Mouse (Mus musculus): ENCODE results near the gene B4galt2. TPM values are rescaled to one million over a fixed set of nuclear protein-coding genes. Genes with fewer than 3 reads are reported as not detected.

B4galt2 gene
- polyA plus RNA-seq, 1 experiment from 2014 or later: 31.5 TPM

DNA sequence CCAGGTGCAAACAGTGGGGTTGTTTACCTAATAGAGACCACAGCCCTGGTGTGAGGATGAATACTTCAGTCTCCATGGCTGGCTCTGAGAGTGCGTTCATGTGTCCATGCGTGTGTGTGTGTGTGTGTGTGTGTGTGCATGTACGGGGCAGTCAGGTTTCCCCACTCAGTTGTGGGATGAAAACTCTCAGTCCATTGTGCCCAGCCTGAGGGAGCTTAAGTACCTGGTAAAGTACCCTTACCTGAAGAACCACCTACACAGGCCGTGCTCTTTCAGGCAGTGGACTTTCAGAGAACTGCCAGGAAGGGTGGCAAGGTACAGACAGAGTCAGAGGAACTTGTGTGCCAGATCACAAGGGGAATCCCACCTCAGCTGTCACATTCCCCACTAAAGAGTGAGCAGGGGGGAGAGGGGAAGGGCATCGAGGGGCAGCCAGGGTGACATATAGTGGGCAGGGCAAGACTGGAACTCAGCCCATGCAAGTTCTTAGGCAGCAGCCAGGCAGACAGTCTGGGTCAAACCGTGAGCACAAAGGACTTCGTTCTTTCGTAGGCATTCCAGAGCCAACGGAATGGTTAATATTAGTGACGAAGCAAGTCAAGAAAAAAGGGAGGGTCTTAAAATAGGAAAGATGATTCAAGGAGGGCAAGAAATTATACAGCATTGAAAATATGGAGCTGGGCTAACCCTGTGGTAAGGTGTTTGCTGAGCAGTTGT is 31.0 kb downstream of the B4galt2 start:
- H3K9ac ChIP-seq (ENCODE audit: low read depth, low read length): no peak overlapping the region
- H3K4me3 ChIP-seq (ENCODE audit: low read length): no peak overlapping the region
- H3K4me1 ChIP-seq (ENCODE audit: control insufficient read depth, insufficient read depth, low read length): no peaks in the 10 kb centered on the region
- H3K9me3 ChIP-seq (ENCODE audit: control insufficient read depth, low read length): no peaks in the 10 kb centered on the region
- ATAC-seq (ENCODE audit: low FRiP score, low TSS enrichment): no peak
- H3K36me3 ChIP-seq (ENCODE audit: control insufficient read depth, insufficient read depth, low read length): peaks cover 6% of the 10 kb centered on the region; the same call in 1 of the 2 replicates
- 89% methylated on average over 10 of the region's 10 CpGs for WGBS
- H3K4me2 ChIP-seq (replicated peaks; ENCODE audit: low read depth, low read length): no peak overlapping the region
- H3K27ac ChIP-seq (ENCODE audit: low read depth, low read length): no peak overlapping the region
- no peaks in the 10 kb centered on the region for H3K27me3 ChIP-seq (ENCODE audit: control insufficient read depth, insufficient read depth, low read length)

DNA sequence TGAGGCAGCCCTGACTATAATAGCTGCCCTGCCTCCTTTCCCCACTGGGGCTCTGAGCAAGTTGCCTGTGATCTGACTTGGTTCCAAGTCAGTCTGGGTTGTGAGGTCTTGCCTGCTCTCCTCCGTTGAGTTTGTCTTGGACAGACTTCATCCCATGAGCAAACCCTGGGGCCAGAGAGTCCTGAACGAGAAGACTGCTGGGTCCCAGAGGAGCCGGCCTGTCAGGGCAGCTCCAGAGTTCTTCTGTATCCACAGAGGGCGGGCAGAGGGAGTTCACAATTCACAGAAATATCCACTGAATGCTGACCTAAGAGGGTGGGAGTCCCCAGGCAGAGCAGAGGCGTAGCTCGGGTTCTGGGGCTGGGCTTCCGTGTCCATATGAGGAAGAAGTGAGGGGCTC is 32.4 kb downstream of the B4galt2 start:
- no peaks in the 10 kb centered on the region for H3K27me3 ChIP-seq (ENCODE audit: control insufficient read depth, insufficient read depth, low read length)
- no peaks in the 10 kb centered on the region for H3K36me3 ChIP-seq (ENCODE audit: control insufficient read depth, insufficient read depth, low read length)
- no peak for ATAC-seq (ENCODE audit: low FRiP score, low TSS enrichment)
- no peak overlapping the region for H3K9ac ChIP-seq (ENCODE audit: low read depth, low read length)
- no peak overlapping the region for H3K27ac ChIP-seq (ENCODE audit: low read depth, low read length)
- no peak overlapping the region for H3K4me3 ChIP-seq (ENCODE audit: low read length)
- no peaks in the 10 kb centered on the region for H3K4me1 ChIP-seq (ENCODE audit: control insufficient read depth, insufficient read depth, low read length)
- H3K9me3 ChIP-seq (ENCODE audit: control insufficient read depth, low read length): no peaks in the 10 kb centered on the region
- 67% methylated on average over 7 of the region's 7 CpGs for WGBS
- H3K4me2 ChIP-seq (replicated peaks; ENCODE audit: low read depth, low read length): no peak overlapping the region

GRCm38 (mm10) chr4:117850176-117850575 is 33.1 kb downstream of the B4galt2 start:
- Histone ChIP-seq H3K27me3 (ENCODE audit: control insufficient read depth, insufficient read depth, low read length) (no peaks in the 10 kb centered on the region), H3K36me3 (ENCODE audit: control insufficient read depth, insufficient read depth, low read length) (no peaks in the 10 kb centered on the region), H3K4me3 (ENCODE audit: low read length) (no peak overlapping the region), H3K4me2 (replicated peaks; ENCODE audit: low read depth, low read length) (no peak overlapping the region), H3K4me1 (ENCODE audit: control insufficient read depth, insufficient read depth, low read length) (no peaks in the 10 kb centered on the region), H3K27ac (ENCODE audit: low read depth, low read length) (no peak overlapping the region), H3K9ac (ENCODE audit: low read depth, low read length) (no peak overlapping the region), H3K9me3 (ENCODE audit: control insufficient read depth, low read length) (no peaks in the 10 kb centered on the region)
- no peak for ATAC-seq (ENCODE audit: low FRiP score, low TSS enrichment)
- WGBS: 83% methylated on average over 7 of the region's 7 CpGs

- WGBS: 72% methylated on average over 5 of the region's 5 CpGs
- no peak overlapping the region for H3K4me2 ChIP-seq (replicated peaks; ENCODE audit: low read depth, low read length)
- H3K4me3 ChIP-seq (ENCODE audit: low read length): no peak overlapping the region
- no peaks in the 10 kb centered on the region for H3K36me3 ChIP-seq (ENCODE audit: control insufficient read depth, insufficient read depth, low read length)
- ATAC-seq (ENCODE audit: low FRiP score, low TSS enrichment): no peak
- no peaks in the 10 kb centered on the region for H3K4me1 ChIP-seq (ENCODE audit: control insufficient read depth, insufficient read depth, low read length)
- no peaks in the 10 kb centered on the region for H3K27me3 ChIP-seq (ENCODE audit: control insufficient read depth, insufficient read depth, low read length)
- H3K27ac ChIP-seq (ENCODE audit: low read depth, low read length): no peak overlapping the region
- no peak overlapping the region for H3K9ac ChIP-seq (ENCODE audit: low read depth, low read length)
- H3K9me3 ChIP-seq (ENCODE audit: control insufficient read depth, low read length): no peaks in the 10 kb centered on the region
These were observed 33.8 kb downstream of the B4galt2 start for GRCm38 (mm10) chr4:117849506-117849905.

DNA sequence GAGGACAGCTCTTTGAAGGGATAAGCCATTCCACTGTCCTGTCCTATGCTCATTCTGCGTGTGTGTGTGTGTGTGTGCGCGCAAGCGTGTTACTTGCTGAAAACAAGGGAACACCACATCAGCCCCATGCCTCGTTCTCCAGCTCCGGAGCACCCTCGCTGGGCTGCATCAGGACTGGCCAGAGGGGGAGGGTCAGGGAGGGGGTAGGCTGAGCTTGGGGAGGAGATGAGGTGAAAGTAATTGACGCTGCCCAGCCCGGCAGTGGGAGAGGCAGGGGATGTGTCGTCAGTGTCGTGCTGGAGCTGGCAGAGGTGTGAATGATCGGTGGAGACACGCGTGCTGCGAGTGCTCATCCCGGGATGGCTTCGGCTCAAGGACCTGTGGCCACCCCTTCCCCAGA is 34.2 kb downstream of the B4galt2 start:
- H3K4me2 ChIP-seq (replicated peaks; ENCODE audit: low read depth, low read length): no peak overlapping the region
- H3K27ac ChIP-seq (ENCODE audit: low read depth, low read length): no peak overlapping the region
- ATAC-seq (ENCODE audit: low FRiP score, low TSS enrichment): no peak
- H3K4me3 ChIP-seq (ENCODE audit: low read length): no peak overlapping the region
- WGBS: 48% methylated on average over 17 of the region's 17 CpGs
- H3K4me1 ChIP-seq (ENCODE audit: control insufficient read depth, insufficient read depth, low read length): no peaks in the 10 kb centered on the region
- no peaks in the 10 kb centered on the region for H3K36me3 ChIP-seq (ENCODE audit: control insufficient read depth, insufficient read depth, low read length)
- H3K9ac ChIP-seq (ENCODE audit: low read depth, low read length): no peak overlapping the region
- no peaks in the 10 kb centered on the region for H3K9me3 ChIP-seq (ENCODE audit: control insufficient read depth, low read length)
- no peaks in the 10 kb centered on the region for H3K27me3 ChIP-seq (ENCODE audit: control insufficient read depth, insufficient read depth, low read length)

GRCm38 (mm10) chr4:117847011-117847410 is 36.3 kb downstream of the B4galt2 start:
- no peak for ATAC-seq (ENCODE audit: low FRiP score, low TSS enrichment)
- Histone ChIP-seq H3K4me3 (ENCODE audit: low read length) (no peak overlapping the region), H3K4me1 (ENCODE audit: control insufficient read depth, insufficient read depth, low read length) (no peaks in the 10 kb centered on the region), H3K4me2 (replicated peaks; ENCODE audit: low read depth, low read length) (no peak overlapping the region), H3K27me3 (ENCODE audit: control insufficient read depth, insufficient read depth, low read length) (no peaks in the 10 kb centered on the region), H3K36me3 (ENCODE audit: control insufficient read depth, insufficient read depth, low read length) (peaks cover 2% of the 10 kb centered on the region; the same call in 1 of the 2 replicates), H3K9me3 (ENCODE audit: control insufficient read depth, low read length) (no peaks in the 10 kb centered on the region), H3K27ac (ENCODE audit: low read depth, low read length) (no peak overlapping the region), H3K9ac (ENCODE audit: low read depth, low read length) (no peak overlapping the region)
- WGBS: 44% methylated on average over 2 of the region's 2 CpGs

DNA sequence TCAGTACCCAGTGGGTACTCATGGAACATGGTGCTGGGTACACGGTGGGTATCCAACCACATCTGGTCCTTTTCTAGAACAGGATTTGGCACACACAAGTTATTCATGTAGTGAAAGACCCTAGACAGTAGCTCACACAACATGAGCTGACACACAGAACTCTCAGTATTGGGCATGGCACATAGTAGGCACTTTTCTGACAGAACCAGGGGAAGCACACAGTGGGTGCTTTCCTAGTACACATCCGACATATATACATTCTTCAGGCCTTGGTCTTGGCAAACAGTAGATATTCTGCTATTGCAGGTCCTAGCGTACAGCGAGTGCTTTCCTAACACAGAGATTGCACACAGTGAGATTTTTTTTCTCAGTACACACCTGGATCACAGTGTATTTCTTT is 37.0 kb downstream of the B4galt2 start:
- peaks cover 2% of the 10 kb centered on the region; the same call in 1 of the 2 replicates for H3K36me3 ChIP-seq (ENCODE audit: control insufficient read depth, insufficient read depth, low read length)
- no peaks in the 10 kb centered on the region for H3K4me1 ChIP-seq (ENCODE audit: control insufficient read depth, insufficient read depth, low read length)
- 94% methylated on average over 4 of the region's 4 CpGs for WGBS
- H3K27ac ChIP-seq (ENCODE audit: low read depth, low read length): no peak overlapping the region
- no peak overlapping the region for H3K4me3 ChIP-seq (ENCODE audit: low read length)
- no peak overlapping the region for H3K4me2 ChIP-seq (replicated peaks; ENCODE audit: low read depth, low read length)
- no peak overlapping the region for H3K9ac ChIP-seq (ENCODE audit: low read depth, low read length)
- no peaks in the 10 kb centered on the region for H3K9me3 ChIP-seq (ENCODE audit: control insufficient read depth, low read length)
- no peaks in the 10 kb centered on the region for H3K27me3 ChIP-seq (ENCODE audit: control insufficient read depth, insufficient read depth, low read length)
- no peak for ATAC-seq (ENCODE audit: low FRiP score, low TSS enrichment)

DNA sequence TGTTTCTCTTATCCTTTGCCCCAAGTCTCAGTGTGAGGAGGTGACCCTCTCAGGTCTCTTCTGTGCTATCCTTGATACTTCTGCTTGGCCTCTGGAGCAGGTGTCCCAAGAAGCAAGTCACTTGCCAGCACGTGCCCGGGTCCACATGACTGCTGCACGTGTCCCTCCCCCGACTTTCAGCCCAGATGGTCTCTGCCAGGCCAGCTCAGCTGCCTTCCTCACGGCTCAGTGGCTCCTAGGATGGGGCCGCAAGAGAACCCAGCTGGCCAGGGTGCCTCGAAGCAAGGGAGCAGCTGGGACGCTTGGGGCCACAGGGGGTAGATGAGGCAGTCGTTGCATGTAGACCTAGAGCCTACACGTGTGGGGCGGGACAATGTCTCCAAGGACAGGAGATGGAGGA is 38.0 kb downstream of the B4galt2 start:
- Histone ChIP-seq H3K9ac (ENCODE audit: low read depth, low read length) (no peak overlapping the region), H3K4me2 (replicated peaks; ENCODE audit: low read depth, low read length) (no peak overlapping the region), H3K9me3 (ENCODE audit: control insufficient read depth, low read length) (no peaks in the 10 kb centered on the region), H3K4me1 (ENCODE audit: control insufficient read depth, insufficient read depth, low read length) (no peaks in the 10 kb centered on the region), H3K4me3 (ENCODE audit: low read length) (no peak overlapping the region), H3K36me3 (ENCODE audit: control insufficient read depth, insufficient read depth, low read length) (peaks cover 2% of the 10 kb centered on the region; the same call in 1 of the 2 replicates), H3K27ac (ENCODE audit: low read depth, low read length) (no peak overlapping the region), H3K27me3 (ENCODE audit: control insufficient read depth, insufficient read depth, low read length) (no peaks in the 10 kb centered on the region)
- WGBS: 66% methylated on average over 11 of the region's 11 CpGs
- ATAC-seq (ENCODE audit: low FRiP score, low TSS enrichment): no peak

- 58% methylated on average over 5 of the region's 5 CpGs for WGBS
- Histone ChIP-seq H3K9ac (ENCODE audit: low read depth, low read length) (no peak overlapping the region), H3K4me1 (ENCODE audit: control insufficient read depth, insufficient read depth, low read length) (no peaks in the 10 kb centered on the region), H3K27ac (ENCODE audit: low read depth, low read length) (no peak overlapping the region), H3K4me3 (ENCODE audit: low read length) (no peak overlapping the region), H3K27me3 (ENCODE audit: control insufficient read depth, insufficient read depth, low read length) (no peaks in the 10 kb centered on the region), H3K9me3 (ENCODE audit: control insufficient read depth, low read length) (no peaks in the 10 kb centered on the region), H3K36me3 (ENCODE audit: control insufficient read depth, insufficient read depth, low read length) (peaks cover 2% of the 10 kb centered on the region; the same call in 1 of the 2 replicates), H3K4me2 (replicated peaks; ENCODE audit: low read depth, low read length) (no peak overlapping the region)
- ATAC-seq (ENCODE audit: low FRiP score, low TSS enrichment): no peak
These were observed 38.8 kb downstream of the B4galt2 start for GRCm38 (mm10) chr4:117844467-117844866.
